Mouse (Mus musculus) bone marrow, adult 2 months (tissue): Measurements from ENCODE around the gene Dnase1l3.

Experiments
- CTCF ChIP-seq: fragments of 200-500 bp; IDR thresholded peaks from 2 replicates; pipeline ENCODE4 v1.5.1; 2011; ENCODE audit warnings: low read length, control low read depth; ENCODE audit not compliant: control insufficient read depth, insufficient read depth
- POLR2A ChIP-seq: fragments of 200-500 bp; IDR thresholded peaks from 2 replicates; pipeline ENCODE4 v1.6.1; 2011; ENCODE audit warnings: low read depth, mild to moderate bottlenecking, control low read depth, low read length, borderline replicate concordance; ENCODE audit not compliant: control insufficient read depth

DNA sequence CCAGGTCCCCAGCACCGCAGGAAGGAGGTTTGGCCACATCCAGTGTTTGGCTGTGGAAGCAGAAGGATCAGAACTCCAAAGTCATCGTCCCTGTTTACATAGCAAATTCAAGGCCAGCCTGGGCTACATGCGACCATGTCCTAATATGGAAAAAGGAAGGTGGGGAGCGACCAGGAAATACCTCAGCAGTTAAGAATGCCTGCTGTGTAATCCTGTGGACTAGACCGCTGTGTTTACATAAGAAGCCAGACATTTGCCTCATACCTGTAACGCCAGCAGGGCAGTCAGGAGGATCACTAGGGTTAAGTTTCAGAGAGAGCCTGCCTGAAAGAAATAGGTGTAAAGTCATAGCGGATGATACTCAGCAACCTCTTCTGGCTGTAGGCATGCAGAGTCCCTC is 31.2 kb downstream of the Dnase1l3 start:
- no peak for TF ChIP-seq CTCF
- no peak for TF ChIP-seq POLR2A
